Mouse (Mus musculus): Measurements from ENCODE around the gene Gstm2.
A peak's percentile ranks its signal among the peaks of the same experiment; 100 is the strongest.

The Gstm2 gene

DNA sequence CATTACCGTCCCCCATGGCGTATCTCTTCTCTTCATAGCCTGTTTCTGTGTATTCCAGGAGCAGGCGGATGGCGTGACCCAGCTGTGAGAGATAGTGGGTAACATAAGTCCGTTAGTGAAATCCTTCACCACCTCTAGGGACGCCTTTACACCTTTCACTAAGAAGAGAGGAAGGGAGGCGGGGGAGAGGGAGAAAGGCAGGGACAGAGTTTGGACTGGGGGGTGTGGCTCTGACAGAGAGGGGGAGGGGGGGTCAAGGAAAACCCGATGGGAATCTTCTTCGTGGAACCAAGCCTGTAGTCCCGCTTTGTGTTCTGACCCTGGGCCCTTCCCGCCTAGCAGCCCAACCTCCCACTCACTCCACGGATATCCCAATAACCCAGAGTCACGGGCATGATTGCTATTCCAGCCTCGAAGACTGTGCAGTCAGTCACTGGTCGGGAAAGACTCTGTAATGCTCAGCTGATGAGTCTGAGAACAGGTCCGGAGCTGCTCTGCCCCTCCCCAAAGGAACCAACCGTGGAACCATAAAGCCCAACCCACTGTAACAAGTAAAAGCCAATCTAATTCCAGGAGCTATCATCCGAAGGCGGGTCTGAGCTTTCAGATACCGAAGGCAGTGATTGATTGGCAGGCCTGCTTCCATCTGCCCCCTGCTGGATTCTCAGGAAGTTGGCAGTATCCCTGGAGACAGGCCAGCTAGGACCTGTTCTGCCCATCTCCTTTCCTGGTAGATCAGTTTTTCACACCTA lies 42.8 kb downstream of the Gstm2 start, which contains the start of gene Gstm6:
Gene Gstm6, minus strand, starts transcription at position 511 of the 752 bp plus-strand sequence.
- peak; percentile 69 for DNase-seq (ENCODE audit: low read depth, low spot score)

DNA sequence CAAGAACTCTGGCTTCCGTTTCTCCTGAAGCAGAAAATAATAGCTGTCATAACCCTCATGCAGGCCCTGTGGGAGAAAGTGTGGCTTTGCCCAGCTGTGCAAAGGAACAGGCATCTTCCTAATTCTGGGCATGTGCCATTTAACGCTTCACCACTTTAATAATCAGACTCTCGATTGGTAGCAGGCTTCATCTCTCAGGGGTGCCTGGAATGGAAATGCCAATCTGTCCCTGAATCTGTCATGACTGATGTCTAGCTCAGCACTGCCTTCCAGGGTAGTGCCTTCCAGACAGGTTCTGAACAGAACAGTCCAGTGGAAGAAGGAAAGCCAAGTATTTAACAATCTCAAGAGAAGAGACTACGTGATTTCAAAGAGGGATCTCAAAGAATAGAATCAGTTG lies 45.0 kb downstream of the Gstm2 start:
- DNase-seq (ENCODE audit: low read depth, low spot score) = no peak

GRCm38 (mm10) chr3:107940524-107940923 lies 45.7 kb downstream of the Gstm2 start:
- no peak for DNase-seq (ENCODE audit: low read depth, low spot score)

GRCm38 (mm10) chr3:107939830-107940229 lies 46.4 kb downstream of the Gstm2 start:
- no peak for DNase-seq (ENCODE audit: low read depth, low spot score)

DNA sequence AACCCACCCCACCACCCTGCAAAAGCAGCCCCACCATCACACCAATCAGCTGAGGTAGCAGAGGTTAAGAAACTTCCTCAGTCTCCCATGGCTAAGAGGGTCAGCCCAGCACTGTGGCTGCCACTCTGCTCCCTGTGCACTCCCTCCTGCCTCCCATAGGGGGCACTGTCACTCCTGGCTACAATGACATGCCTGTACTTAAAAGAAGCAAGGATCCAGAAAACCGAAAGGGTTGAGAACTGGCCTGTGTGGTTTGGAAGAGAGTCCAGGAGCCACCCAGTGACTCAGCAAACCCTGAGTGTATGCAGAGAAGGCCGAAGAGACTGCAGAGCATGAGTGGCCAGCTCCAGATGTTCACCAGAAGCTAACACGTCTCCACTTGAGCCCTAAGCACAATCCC lies 46.9 kb downstream of the Gstm2 start:
- DNase-seq (ENCODE audit: low read depth, low spot score) = no peak

GRCm38 (mm10) chr3:107935888-107936287 lies 50.4 kb downstream of the Gstm2 start:
- DNase-seq (ENCODE audit: low read depth, low spot score) = no peak

- DNase-seq (ENCODE audit: low read depth, low spot score) = no peak
Measured at GRCm38 (mm10) chr3:107935268-107935667, 51.0 kb downstream of the Gstm2 start.

DNA sequence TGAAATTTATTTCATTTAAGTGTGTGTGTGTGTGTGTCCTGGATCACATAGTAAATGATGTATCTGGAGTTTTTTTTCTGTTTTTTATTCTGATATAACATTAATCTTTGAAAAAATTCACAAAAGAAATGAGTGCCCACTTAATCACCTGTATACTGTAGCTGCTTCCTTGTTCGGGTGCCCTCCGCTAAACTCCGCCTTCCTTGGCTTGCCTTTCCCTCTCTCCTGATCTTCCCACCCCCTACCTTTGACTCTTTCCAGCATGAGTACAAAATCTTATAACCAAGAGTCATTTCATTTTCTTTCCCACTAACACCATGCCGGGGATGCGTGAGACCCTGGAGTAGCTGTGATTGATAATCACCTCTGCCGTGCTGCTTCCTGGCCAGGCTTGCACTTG lies 54.1 kb downstream of the Gstm2 start:
- DNase-seq (ENCODE audit: low read depth, low spot score) = no peak

Measured in brain, embryonic 18.5 days (tissue).